Mouse (Mus musculus): Measurements from ENCODE around the gene Pard3.

- TF ChIP-seq POLR2A (IDR thresholded peaks at IDR 0.05; ENCODE audit: borderline replicate concordance, extremely low read depth, low read depth, low read length), result no peak
- no peak for TF ChIP-seq CTCF (IDR thresholded peaks at IDR 0.05; ENCODE audit: insufficient read depth, low read length)
Measured at GRCm38 (mm10) chr8:127378994-127379858, 315.5 kb downstream of the Pard3 start.

Data from lung, adult 2 months (tissue).